Mouse (Mus musculus) heart, adult 9 months (tissue): ENCODE results near the gene 4930522H14Rik.
A peak's percentile ranks its signal among the peaks of the same experiment; 100 is the strongest.

Source experiments
- DNase-seq, 2 experiments: peaks; one replicate each; pipeline ENCODE4 v3.0.0; 2022; ENCODE audit warnings: low spot score in 2 of 2

The 4930522H14Rik gene

GRCm38 (mm10) chr4:109531111-109531510, at the start of gene 4930522H14Rik:
Gene 4930522H14Rik (minus strand): TSS chr4:109531297.
- DNase-seq: no peak

- no peak for DNase-seq
These were observed 47.3 kb upstream of the 4930522H14Rik start for GRCm38 (mm10) chr4:109578356-109578755.

GRCm38 (mm10) chr4:109576933-109577332, 45.8 kb upstream of the 4930522H14Rik start:
- DNase-seq: peak in 1 of 2 experiments; percentile 12

GRCm38 (mm10) chr4:109574845-109575244, 43.7 kb upstream of the 4930522H14Rik start:
- no peak for DNase-seq

GRCm38 (mm10) chr4:109574331-109574730, 43.2 kb upstream of the 4930522H14Rik start:
- no peak for DNase-seq

- no peak for DNase-seq
These were observed 41.5 kb upstream of the 4930522H14Rik start for GRCm38 (mm10) chr4:109572632-109573031.

GRCm38 (mm10) chr4:109569421-109569820, 38.3 kb upstream of the 4930522H14Rik start:
- no peak for DNase-seq

- DNase-seq: no peak
These were observed 37.9 kb upstream of the 4930522H14Rik start for GRCm38 (mm10) chr4:109568959-109569358.

GRCm38 (mm10) chr4:109564711-109565110, 33.6 kb upstream of the 4930522H14Rik start:
- no peak for DNase-seq

GRCm38 (mm10) chr4:109550338-109551150, 19.4 kb upstream of the 4930522H14Rik start:
- DNase-seq: peak; percentile 1 to 11

- DNase-seq: no peak
These were observed 16.2 kb upstream of the 4930522H14Rik start for GRCm38 (mm10) chr4:109547306-109547705.

- DNase-seq: peak in 1 of 2 experiments; percentile 11
These were observed 15.4 kb upstream of the 4930522H14Rik start for GRCm38 (mm10) chr4:109546538-109546937.

GRCm38 (mm10) chr4:109530245-109530816, 766 bp downstream of the 4930522H14Rik start:
- no peak for DNase-seq

GRCm38 (mm10) chr4:109504885-109505284, 26.2 kb downstream of the 4930522H14Rik start:
- DNase-seq: peak; percentile 28 to 61

- no peak for DNase-seq
These were observed 32.6 kb downstream of the 4930522H14Rik start for GRCm38 (mm10) chr4:109498476-109498875.

GRCm38 (mm10) chr4:109493581-109493980, 37.5 kb downstream of the 4930522H14Rik start:
- no peak for DNase-seq

- no peak for DNase-seq
These were observed 42.3 kb downstream of the 4930522H14Rik start for GRCm38 (mm10) chr4:109488812-109489211.

- no peak for DNase-seq
These were observed 46.5 kb downstream of the 4930522H14Rik start, which contains the start of gene Rnf11 for GRCm38 (mm10) chr4:109484621-109485020. Gene Rnf11 (minus strand): TSS chr4:109484728.

- DNase-seq: no peak
These were observed 48.4 kb downstream of the 4930522H14Rik start for GRCm38 (mm10) chr4:109482701-109483100.

- DNase-seq: no peak
These were observed 49.7 kb downstream of the 4930522H14Rik start for GRCm38 (mm10) chr4:109481424-109481823.

GRCm38 (mm10) chr4:109477454-109477853, 53.6 kb downstream of the 4930522H14Rik start:
- no peak for DNase-seq

GRCm38 (mm10) chr4:109476554-109477014, 54.5 kb downstream of the 4930522H14Rik start:
- DNase-seq: peak; percentile 90 to 91
